Mouse (Mus musculus): ENCODE measurements around the gene Asrgl1. TPM values are rescaled to one million over a fixed set of nuclear protein-coding genes. Genes with fewer than 3 reads are reported as not detected.

The Asrgl1 gene
- polyA plus RNA-seq, 1 experiment = 5.9 TPM

DNA sequence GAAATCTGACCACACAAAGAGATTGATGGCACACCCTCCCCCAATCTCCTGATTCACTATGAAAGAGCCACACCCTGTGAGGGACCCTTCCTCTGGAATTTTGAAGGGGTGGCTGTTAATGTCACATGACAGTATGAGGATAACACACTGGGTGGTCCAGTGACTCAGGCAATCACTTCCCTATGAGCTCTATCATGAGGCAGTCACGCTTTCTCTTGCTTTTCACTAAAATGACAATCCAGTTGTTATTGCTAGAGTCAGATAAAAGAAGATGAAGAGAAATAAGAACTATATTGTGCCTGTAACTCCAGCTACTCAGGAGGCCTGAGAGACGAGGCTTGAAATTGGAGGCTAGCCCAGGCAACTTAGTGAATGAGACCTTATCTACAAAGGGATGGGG is 59.9 kb downstream of the Asrgl1 start:
- no peak for TF ChIP-seq CTCF (IDR thresholded peaks at IDR 0.05; ENCODE audit: borderline replicate concordance, control insufficient read depth, extremely low read depth, insufficient read depth, low read length, poor library complexity)
- no peak for TF ChIP-seq POLR2A (IDR thresholded peaks at IDR 0.05; ENCODE audit: control insufficient read depth, extremely low read depth, insufficient read depth, low read length, poor library complexity)
- Histone ChIP-seq H3K4me3 (ENCODE audit: control insufficient read depth, insufficient read depth, low read length) (no peak overlapping the region), H3K27ac (ENCODE audit: control insufficient read depth, insufficient read depth, low read length) (no peak overlapping the region), H3K4me1 (replicated peaks; ENCODE audit: control insufficient read depth, insufficient read depth, low read length) (peaks cover 36% of the 10 kb centered on the region), H3K36me3 (ENCODE audit: control insufficient read depth, insufficient read depth, low read length) (no peaks in the 10 kb centered on the region), H3K27me3 (ENCODE audit: control insufficient read depth, insufficient read depth, low read length) (no peaks in the 10 kb centered on the region)
- 85% methylated on average over 2 of the region's 2 CpGs for WGBS
- DNase-seq = no peak

DNA sequence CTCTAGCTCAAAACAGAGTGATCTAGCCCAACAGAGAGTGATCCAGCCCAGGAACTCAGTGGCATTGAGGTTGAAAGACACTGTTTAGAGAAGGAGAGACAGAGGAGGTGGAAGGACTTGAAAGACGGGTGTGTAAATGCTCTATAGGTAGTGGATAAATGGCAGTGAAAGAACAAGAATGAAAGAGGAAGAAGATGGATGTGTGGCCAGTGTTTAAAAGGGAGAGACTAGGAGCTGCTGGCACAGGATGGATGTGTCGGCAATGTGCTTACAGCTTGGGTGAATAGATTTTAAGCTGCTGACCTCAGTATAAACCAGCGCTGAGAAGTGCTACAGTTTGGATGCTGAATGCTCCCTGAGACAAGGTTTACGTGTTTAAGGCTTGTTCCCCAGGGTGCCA is 61.0 kb downstream of the Asrgl1 start:
- DNase-seq = no peak
- TF ChIP-seq POLR2A (IDR thresholded peaks at IDR 0.05; ENCODE audit: control insufficient read depth, extremely low read depth, insufficient read depth, low read length, poor library complexity) (no peak), CTCF (IDR thresholded peaks at IDR 0.05; ENCODE audit: borderline replicate concordance, control insufficient read depth, extremely low read depth, insufficient read depth, low read length, poor library complexity) (no peak)
- H3K4me3 ChIP-seq (ENCODE audit: control insufficient read depth, insufficient read depth, low read length) = no peak overlapping the region
- 80% methylated on average over 4 of the region's 4 CpGs for WGBS
- H3K4me1 ChIP-seq (replicated peaks; ENCODE audit: control insufficient read depth, insufficient read depth, low read length) = peaks cover 36% of the 10 kb centered on the region
- no peaks in the 10 kb centered on the region for H3K27me3 ChIP-seq (ENCODE audit: control insufficient read depth, insufficient read depth, low read length)
- H3K27ac ChIP-seq (ENCODE audit: control insufficient read depth, insufficient read depth, low read length) = no peak overlapping the region
- no peaks in the 10 kb centered on the region for H3K36me3 ChIP-seq (ENCODE audit: control insufficient read depth, insufficient read depth, low read length)

DNA sequence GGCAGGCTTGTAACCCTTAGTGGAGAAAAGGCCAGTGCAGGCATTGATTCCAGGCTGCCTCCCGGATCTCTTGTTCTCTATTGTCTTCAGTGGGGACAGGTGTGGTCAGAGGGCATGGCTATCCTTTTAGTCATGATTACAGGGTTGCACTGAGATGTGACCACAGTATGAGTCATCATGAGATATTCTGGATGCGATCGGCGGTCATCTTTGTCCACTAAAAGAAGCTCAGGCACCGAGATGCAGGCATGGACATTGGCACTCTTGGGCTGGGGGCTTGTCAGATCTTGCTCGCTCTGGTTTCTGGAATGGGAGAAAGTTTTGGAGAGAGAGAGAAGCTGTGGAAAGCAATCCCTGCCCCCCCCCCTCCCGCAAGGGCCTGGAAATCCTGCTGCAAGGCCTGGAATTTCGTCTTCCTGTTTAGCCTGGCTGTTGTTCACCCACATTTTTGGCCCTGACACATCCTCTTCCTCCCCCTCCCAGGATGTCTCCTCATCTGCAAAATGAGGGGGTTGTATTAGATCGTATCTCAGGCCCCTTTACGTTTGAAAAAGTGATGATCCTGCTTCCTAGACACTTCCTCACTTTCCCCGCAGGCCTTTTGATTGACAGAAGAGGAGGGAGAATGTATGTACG is 61.5 kb downstream of the Asrgl1 start:
- Histone ChIP-seq H3K27ac (ENCODE audit: control insufficient read depth, insufficient read depth, low read length) (no peak overlapping the region), H3K36me3 (ENCODE audit: control insufficient read depth, insufficient read depth, low read length) (no peaks in the 10 kb centered on the region), H3K4me3 (ENCODE audit: control insufficient read depth, insufficient read depth, low read length) (no peak overlapping the region), H3K27me3 (ENCODE audit: control insufficient read depth, insufficient read depth, low read length) (no peaks in the 10 kb centered on the region), H3K4me1 (replicated peaks; ENCODE audit: control insufficient read depth, insufficient read depth, low read length) (peaks cover 35% of the 10 kb centered on the region)
- 71% methylated on average over 12 of the region's 12 CpGs for WGBS
- no peak for TF ChIP-seq POLR2A (IDR thresholded peaks at IDR 0.05; ENCODE audit: control insufficient read depth, extremely low read depth, insufficient read depth, low read length, poor library complexity)
- no peak for TF ChIP-seq CTCF (IDR thresholded peaks at IDR 0.05; ENCODE audit: borderline replicate concordance, control insufficient read depth, extremely low read depth, insufficient read depth, low read length, poor library complexity)
- no peak for DNase-seq

DNA sequence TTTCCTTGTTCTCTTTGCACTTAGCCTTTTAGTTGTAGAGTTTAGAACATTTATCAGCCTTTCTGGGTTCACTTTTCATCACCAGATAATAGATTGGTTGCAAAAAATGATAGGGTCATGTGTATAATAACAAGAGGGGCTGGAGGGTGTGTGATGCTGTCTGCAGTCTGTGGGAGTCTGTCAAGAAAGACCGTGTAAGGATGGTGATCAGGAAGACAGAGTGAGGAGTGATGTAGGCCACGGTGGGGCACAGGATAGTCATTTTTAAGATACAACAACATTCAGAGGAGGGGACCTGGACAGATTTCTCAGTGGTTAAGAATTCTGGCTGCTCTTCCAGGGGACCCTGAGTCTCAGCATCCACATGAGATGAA is 63.3 kb downstream of the Asrgl1 start:
- Histone ChIP-seq H3K27ac (ENCODE audit: control insufficient read depth, insufficient read depth, low read length) (no peak overlapping the region), H3K4me1 (replicated peaks; ENCODE audit: control insufficient read depth, insufficient read depth, low read length) (peaks cover 38% of the 10 kb centered on the region), H3K4me3 (ENCODE audit: control insufficient read depth, insufficient read depth, low read length) (no peak overlapping the region), H3K27me3 (ENCODE audit: control insufficient read depth, insufficient read depth, low read length) (no peaks in the 10 kb centered on the region), H3K36me3 (ENCODE audit: control insufficient read depth, insufficient read depth, low read length) (no peaks in the 10 kb centered on the region)
- no peak for DNase-seq
- WGBS = 84% methylated on average over 2 of the region's 2 CpGs
- TF ChIP-seq POLR2A (IDR thresholded peaks at IDR 0.05; ENCODE audit: control insufficient read depth, extremely low read depth, insufficient read depth, low read length, poor library complexity) = no peak
- no peak for TF ChIP-seq CTCF (IDR thresholded peaks at IDR 0.05; ENCODE audit: borderline replicate concordance, control insufficient read depth, extremely low read depth, insufficient read depth, low read length, poor library complexity)

GRCm38 (mm10) chr19:9071456-9072156 is 63.8 kb downstream of the Asrgl1 start:
- peaks cover 40% of the 10 kb centered on the region for H3K4me1 ChIP-seq (replicated peaks; ENCODE audit: control insufficient read depth, insufficient read depth, low read length)
- WGBS = 49% methylated on average over 7 of the region's 7 CpGs
- no peak for TF ChIP-seq CTCF (IDR thresholded peaks at IDR 0.05; ENCODE audit: borderline replicate concordance, control insufficient read depth, extremely low read depth, insufficient read depth, low read length, poor library complexity)
- no peak for TF ChIP-seq POLR2A (IDR thresholded peaks at IDR 0.05; ENCODE audit: control insufficient read depth, extremely low read depth, insufficient read depth, low read length, poor library complexity)
- H3K4me3 ChIP-seq (ENCODE audit: control insufficient read depth, insufficient read depth, low read length) = no peak overlapping the region
- H3K27ac ChIP-seq (ENCODE audit: control insufficient read depth, insufficient read depth, low read length) = no peak overlapping the region; the same call in 1 of the 2 replicates
- DNase-seq = no peak
- H3K36me3 ChIP-seq (ENCODE audit: control insufficient read depth, insufficient read depth, low read length) = no peaks in the 10 kb centered on the region
- H3K27me3 ChIP-seq (ENCODE audit: control insufficient read depth, insufficient read depth, low read length) = no peaks in the 10 kb centered on the region

- WGBS = 43% methylated on average over 2 of the region's 2 CpGs
- no peak for DNase-seq
- peaks cover 47% of the 10 kb centered on the region for H3K4me1 ChIP-seq (replicated peaks; ENCODE audit: control insufficient read depth, insufficient read depth, low read length)
Observed at GRCm38 (mm10) chr19:9070316-9070715, 65.1 kb downstream of the Asrgl1 start.

More at GRCm38 (mm10) chr19:9070316-9070715, 65.1 kb downstream of the Asrgl1 start:
- H3K27ac ChIP-seq (ENCODE audit: control insufficient read depth, insufficient read depth, low read length) = no peak overlapping the region
- no peaks in the 10 kb centered on the region for H3K27me3 ChIP-seq (ENCODE audit: control insufficient read depth, insufficient read depth, low read length)
- TF ChIP-seq CTCF (IDR thresholded peaks at IDR 0.05; ENCODE audit: borderline replicate concordance, control insufficient read depth, extremely low read depth, insufficient read depth, low read length, poor library complexity) (no peak), POLR2A (IDR thresholded peaks at IDR 0.05; ENCODE audit: control insufficient read depth, extremely low read depth, insufficient read depth, low read length, poor library complexity) (no peak)
- H3K4me3 ChIP-seq (ENCODE audit: control insufficient read depth, insufficient read depth, low read length) = no peak overlapping the region
- no peaks in the 10 kb centered on the region for H3K36me3 ChIP-seq (ENCODE audit: control insufficient read depth, insufficient read depth, low read length)
